Mouse (Mus musculus) olfactory bulb, adult 2 months (tissue): ENCODE results near the gene Stk38. TPM values are rescaled to one million over a fixed set of nuclear protein-coding genes. Genes with fewer than 3 reads are reported as not detected.
A peak's percentile ranks its signal among the peaks of the same experiment; 100 is the strongest.

Experiments used
- H3K27ac ChIP-seq: fragments of 200-500 bp; 2 replicates; pipeline ENCODE4 v1.5.1; 2012; ENCODE audit warnings: low read depth, low read length; ENCODE audit not compliant: insufficient read depth
- H3K4me1 ChIP-seq: fragments of 200-500 bp; 2 replicates; pipeline ENCODE4 v1.6.1; 2012; ENCODE audit warnings: low read length; ENCODE audit not compliant: control insufficient read depth, insufficient read depth
- H3K4me3 ChIP-seq: fragments of 200-500 bp; 2 replicates; pipeline ENCODE4 v1.5.1; 2012; ENCODE audit warnings: mild to moderate bottlenecking, low read depth, low read length, moderate library complexity; ENCODE audit not compliant: insufficient read depth
- CTCF ChIP-seq: fragments of 200-500 bp; IDR thresholded peaks from 2 replicates; pipeline ENCODE4 v1.5.1; 2012; ENCODE audit warnings: low read depth, mild to moderate bottlenecking, low read length, moderate library complexity; ENCODE audit not compliant: insufficient read depth
- POLR2A ChIP-seq: fragments of 200-500 bp; IDR thresholded peaks from 2 replicates; pipeline ENCODE4 v1.6.1; 2012; ENCODE audit warnings: mild to moderate bottlenecking, low read depth, low read length, moderate library complexity; ENCODE audit not compliant: insufficient read depth
- WGBS: fragments of 180-500 bp; shearing (Covaris S2); methylation state at CpG from one replicate; pipeline ENCODE4 v1.1.7; 2018; 5-methylcytosine and 5-hydroxymethylcytosine counted together
- polyA plus RNA-seq: library from polyadenylated mRNA; stranded (reverse); fragments of >200 nt; gene quantifications from 2 replicates; pipeline ENCODE4 v1.2.4, GENCODE M21; 2012; ENCODE audit warnings: low replicate concordance; ENCODE audit not compliant: missing spikeins, insufficient read depth, insufficient read length

Gene Stk38
- polyA plus RNA-seq, 1 experiment = 164 TPM

DNA sequence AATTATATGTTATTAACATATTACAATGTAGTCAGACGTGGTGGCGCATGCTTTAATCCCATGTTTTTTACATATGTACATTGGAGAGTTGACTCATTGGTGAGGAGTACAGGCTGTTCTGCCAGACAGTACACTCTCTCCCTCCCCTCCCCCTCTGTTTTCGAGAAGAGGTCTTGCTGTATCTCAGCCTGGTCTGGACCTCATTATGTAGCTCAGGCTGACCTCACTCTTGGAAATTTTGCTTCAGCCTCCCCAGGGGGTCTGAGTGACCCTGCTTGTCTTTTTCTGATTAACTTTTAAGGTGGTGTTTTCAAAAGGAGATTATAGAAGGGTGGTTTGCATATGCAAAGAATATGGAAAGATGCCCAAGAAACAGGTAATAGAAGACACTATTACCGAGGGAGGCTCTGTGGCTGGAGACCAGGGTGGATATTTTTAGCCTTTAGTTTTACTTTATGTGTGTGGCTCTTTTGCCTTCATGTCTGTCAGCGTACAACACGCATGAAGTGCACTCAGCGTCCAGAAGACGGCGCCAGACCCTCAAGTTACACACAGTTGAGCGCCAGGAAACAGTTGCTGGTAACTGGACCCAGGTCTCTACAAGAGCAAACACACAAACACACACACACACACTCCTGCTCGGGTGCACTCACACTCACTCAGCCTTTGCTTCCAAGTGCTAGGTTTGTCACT, 10.6 kb upstream of the Stk38 start:
- Histone ChIP-seq H3K27ac (no peak overlapping the region), H3K4me3 (no peak overlapping the region), H3K4me1 (peaks cover 5% of the 10 kb centered on the region)
- TF ChIP-seq POLR2A (no peak), CTCF (no peak)
- 61% methylated on average over 11 of the region's 11 CpGs for WGBS

DNA sequence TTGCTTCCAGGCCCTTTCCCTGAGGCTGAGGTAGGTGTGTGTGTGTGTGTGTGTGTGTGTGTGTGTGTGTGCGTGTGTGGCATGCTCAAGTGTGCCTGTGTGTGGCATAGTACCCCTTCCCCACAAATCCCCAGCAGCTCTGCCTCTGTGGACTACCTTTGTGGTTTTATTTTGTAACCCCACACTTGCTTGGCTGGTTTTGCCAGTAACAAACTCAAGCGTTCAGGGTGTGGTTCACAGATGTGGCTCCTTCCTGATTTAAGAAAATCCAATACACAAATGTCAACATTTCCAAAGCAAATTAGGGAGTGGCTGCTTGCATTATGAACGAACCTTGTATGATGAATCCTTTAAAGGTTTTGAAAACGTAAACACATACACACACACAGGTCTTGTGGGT, 8.9 kb upstream of the Stk38 start:
- no peaks in the 10 kb centered on the region for H3K4me1 ChIP-seq
- H3K27ac ChIP-seq = no peak overlapping the region
- no peak for TF ChIP-seq CTCF
- no peak for TF ChIP-seq POLR2A
- H3K4me3 ChIP-seq = no peak overlapping the region
- 91% methylated on average over 4 of the region's 4 CpGs for WGBS

- peak; percentile 29; the same call in 1 of the 2 replicates for TF ChIP-seq CTCF
- TF ChIP-seq POLR2A = no peak
- 26% methylated on average over 2 of the region's 2 CpGs for WGBS
- Histone ChIP-seq H3K4me3 (no peak overlapping the region), H3K27ac (no peak overlapping the region), H3K4me1 (no peaks in the 10 kb centered on the region)
Observed at GRCm38 (mm10) chr17:29015638-29016037, 7.8 kb upstream of the Stk38 start.

- Histone ChIP-seq H3K4me1 (no peaks in the 10 kb centered on the region), H3K4me3 (no peak overlapping the region), H3K27ac (no peak overlapping the region)
- TF ChIP-seq CTCF = no peak
- no peak for TF ChIP-seq POLR2A
Observed at GRCm38 (mm10) chr17:29014235-29014634, 6.4 kb upstream of the Stk38 start.

DNA sequence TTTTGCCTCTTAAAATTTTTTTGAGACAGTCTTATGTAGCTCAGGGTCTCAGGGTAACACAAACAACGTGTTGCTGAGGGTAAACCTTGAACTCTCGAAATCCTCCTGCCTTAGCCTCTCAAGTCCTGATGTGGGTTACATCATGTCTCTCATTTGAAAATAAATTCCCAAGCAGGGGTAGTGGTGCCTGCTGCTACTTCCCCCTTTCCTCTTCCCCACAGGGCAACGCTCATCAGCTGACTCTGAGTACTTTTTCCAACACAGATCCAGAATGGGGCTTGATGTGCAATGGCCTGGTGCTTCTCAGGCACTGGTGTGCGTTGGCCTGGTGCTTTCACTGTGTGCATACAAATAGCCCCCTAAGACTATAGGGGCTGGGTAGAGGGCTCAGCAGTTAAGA, 1.4 kb upstream of the Stk38 start:
- Histone ChIP-seq H3K4me1 (peaks cover 7% of the 10 kb centered on the region), H3K27ac (no peak overlapping the region), H3K4me3 (no peak overlapping the region)
- TF ChIP-seq POLR2A (no peak), CTCF (no peak)
- WGBS = 87% methylated on average over 4 of the region's 4 CpGs

DNA sequence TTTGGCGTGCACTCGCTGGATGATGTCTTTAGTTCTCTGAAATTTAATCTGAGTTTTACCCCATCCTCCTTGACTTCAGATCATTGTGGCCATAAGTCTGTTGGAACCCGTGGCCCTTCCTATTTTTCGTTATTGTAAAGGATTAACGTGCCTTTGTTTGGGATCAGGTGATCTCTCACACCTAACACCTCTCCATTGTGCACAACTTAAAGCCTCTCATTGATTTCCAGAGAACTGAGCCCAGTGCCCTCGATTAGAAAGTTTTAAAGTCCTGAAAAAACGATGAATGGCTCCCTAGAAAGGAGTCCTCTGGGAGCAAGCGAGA, 493 bp upstream of the Stk38 start:
- TF ChIP-seq POLR2A (no peak), CTCF (no peak)
- H3K4me1 ChIP-seq = peaks cover 7% of the 10 kb centered on the region
- H3K27ac ChIP-seq = peak overlapping the region; percentile 59
- WGBS = 10% methylated on average over 8 of the region's 8 CpGs
- H3K4me3 ChIP-seq = peak overlapping the region; percentile 93

- TF ChIP-seq CTCF (no peak), POLR2A (no peak)
Observed at GRCm38 (mm10) chr17:29007243-29007640, 553 bp downstream of the Stk38 start.

DNA sequence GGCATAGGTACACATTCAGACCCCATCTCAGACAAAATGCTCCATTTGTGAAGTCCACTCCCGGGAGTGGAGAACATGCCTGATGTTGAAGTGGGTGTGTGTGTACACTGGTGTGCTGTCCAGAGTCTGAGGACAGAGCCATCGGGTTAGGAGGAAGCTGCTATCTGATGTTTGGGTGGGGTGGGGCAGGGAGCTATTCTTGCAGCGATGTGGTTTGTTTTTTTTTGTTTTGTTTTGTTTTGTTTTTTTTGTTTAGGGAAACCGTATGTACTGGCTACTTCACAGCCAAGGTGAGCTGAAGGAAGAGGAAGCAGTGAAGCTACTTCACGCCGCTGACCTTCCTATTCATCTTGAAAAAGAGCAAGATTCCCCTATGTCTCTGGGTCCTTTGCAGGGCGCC, 983 bp downstream of the Stk38 start:
- Histone ChIP-seq H3K4me1 (peaks cover 7% of the 10 kb centered on the region), H3K27ac (no peak overlapping the region), H3K4me3 (peak overlapping the region; percentile 93)
- WGBS = 5% methylated on average over 7 of the region's 7 CpGs
- TF ChIP-seq POLR2A = no peak
- TF ChIP-seq CTCF = no peak

More at GRCm38 (mm10) chr17:29007243-29007640, 553 bp downstream of the Stk38 start:
- WGBS = under 1% methylated on average over 19 of the region's 19 CpGs
- Histone ChIP-seq H3K4me3 (peak overlapping the region; percentile 93), H3K27ac (peak overlapping the region; percentile 92), H3K4me1 (peaks cover 7% of the 10 kb centered on the region)

DNA sequence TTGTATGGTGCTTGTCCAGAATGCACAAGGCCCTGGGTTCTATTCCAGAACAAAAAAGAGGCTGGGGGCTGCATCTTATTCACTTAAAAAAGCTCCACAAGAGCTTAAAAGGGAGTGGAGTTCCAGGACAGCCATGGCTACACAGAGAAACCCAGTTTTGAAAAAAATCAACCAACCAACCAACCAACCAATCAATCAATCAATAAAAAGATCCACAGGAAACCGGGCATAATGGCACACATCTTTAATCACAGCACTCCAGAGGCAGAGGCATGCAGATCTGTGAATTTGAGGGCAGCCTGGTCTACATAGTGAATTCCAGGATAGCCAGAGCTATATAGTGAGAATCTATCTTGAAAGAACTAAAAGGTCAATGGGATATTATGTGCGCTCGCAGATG, 2.8 kb downstream of the Stk38 start:
- TF ChIP-seq POLR2A = no peak
- TF ChIP-seq CTCF = no peak
- 93% methylated on average over 3 of the region's 3 CpGs for WGBS
- Histone ChIP-seq H3K27ac (no peak overlapping the region), H3K4me3 (no peak overlapping the region), H3K4me1 (peaks cover 7% of the 10 kb centered on the region)

GRCm38 (mm10) chr17:29003740-29004139, 4.1 kb downstream of the Stk38 start:
- peaks cover 7% of the 10 kb centered on the region for H3K4me1 ChIP-seq
- H3K27ac ChIP-seq = no peak overlapping the region
- no peak overlapping the region for H3K4me3 ChIP-seq
- 79% methylated on average over 1 of the region's 1 CpGs for WGBS
- TF ChIP-seq CTCF (no peak), POLR2A (no peak)
